Comparison of ENCODE assay signal across 8 mouse cellular contexts in the genomic region with DNA sequence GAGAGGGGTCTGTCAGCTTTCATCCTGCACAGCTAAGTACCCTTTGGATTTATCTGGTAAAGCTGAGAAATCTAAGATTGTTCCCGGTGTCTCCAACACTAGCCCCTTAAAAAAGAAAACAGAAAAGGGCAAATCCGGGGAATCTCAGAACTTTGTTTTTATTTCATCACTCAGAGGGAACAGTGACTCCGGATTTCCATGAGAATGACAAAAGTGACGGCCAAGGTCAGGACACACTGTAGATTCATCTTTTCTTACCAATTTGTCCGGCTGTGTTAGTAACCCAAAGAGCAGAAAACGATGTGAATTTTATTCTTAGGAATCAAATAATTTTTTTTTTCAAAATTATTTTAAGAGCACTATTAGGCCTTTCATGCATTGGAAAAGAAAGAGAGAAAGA. TPM values are rescaled to one million over a fixed set of nuclear protein-coding genes. Genes with fewer than 3 reads are reported as not detected.
DNase-seq lines count a peak whose midpoint lies in the region; ATAC-seq and TF ChIP-seq lines count a peak whose summit lies in the region.

No protein-coding gene starts in this region.

- no peak for DNase-seq in heart, adult 11 months
- no peak for DNase-seq in stomach, postnatal 0 days (ENCODE audit: low spot score)
- DNase-seq in ovary, postnatal 36 days (ENCODE audit: low spot score), result no peak
- DNase-seq in layer of hippocampus, adult 9-11 months, result no peak
- no peak for DNase-seq in gastrocnemius, postnatal 25 days

- no peak for TF ChIP-seq EP300 in stomach, postnatal 0 days (optimal IDR thresholded peaks at IDR 0.05)

- H3K9ac ChIP-seq in heart, embryonic 11.5 days (ENCODE audit: low read depth, low read length), result peak overlapping the region; percentile 84
- H3K9ac ChIP-seq in stomach, embryonic 15.5 days, result no peak overlapping the region
- no peak overlapping the region for H3K9ac ChIP-seq in stomach, postnatal 0 days (ENCODE audit: low read length)
- no peak overlapping the region; the same call in 1 of the 2 replicates for H3K9ac ChIP-seq in limb, embryonic 12.5 days (replicated peaks)

- H3K4me2 ChIP-seq in heart, embryonic 11.5 days, result peak overlapping the region; percentile 86
- peak overlapping the region; percentile 66; the same call in 1 of the 2 replicates for H3K4me2 ChIP-seq in stomach, embryonic 15.5 days
- H3K4me2 ChIP-seq in stomach, postnatal 0 days (replicated peaks; ENCODE audit: low read depth), result no peak overlapping the region
- peak overlapping the region; percentile 77; the same call in 1 of the 2 replicates for H3K4me2 ChIP-seq in limb, embryonic 12.5 days

- peak overlapping the region; percentile 94 for H3K27ac ChIP-seq in heart, embryonic 11.5 days (ENCODE audit: low read depth, low read length)
- no peak overlapping the region; the same call in 1 of the 2 replicates for H3K27ac ChIP-seq in stomach, embryonic 15.5 days
- no peak overlapping the region for H3K27ac ChIP-seq in stomach, postnatal 0 days (replicated peaks)
- no peak overlapping the region for H3K27ac ChIP-seq in limb, embryonic 12.5 days

- ATAC-seq in heart, embryonic 11.5 days (replicated peaks; ENCODE audit: insufficient number of reproducible peaks, low FRiP score, low TSS enrichment), result no peak
- no peak for ATAC-seq in stomach, embryonic 15.5 days (ENCODE audit: insufficient read depth, low FRiP score, low read depth)
- ATAC-seq in stomach, postnatal 0 days (ENCODE audit: low FRiP score, low TSS enrichment), result no peak
- no peak for ATAC-seq in limb, embryonic 12.5 days (ENCODE audit: insufficient number of reproducible peaks, insufficient read depth, low FRiP score, low TSS enrichment, low read depth)

- H3K27me3 ChIP-seq in heart, embryonic 11.5 days (ENCODE audit: control insufficient read depth, insufficient read depth, low read length), result no peaks in the 10 kb centered on the region
- H3K27me3 ChIP-seq in stomach, embryonic 15.5 days (replicated peaks), result no peaks in the 10 kb centered on the region
- no peaks in the 10 kb centered on the region for H3K27me3 ChIP-seq in stomach, postnatal 0 days (ENCODE audit: control insufficient read depth, insufficient read depth, low read length)
- no peaks in the 10 kb centered on the region for H3K27me3 ChIP-seq in limb, embryonic 12.5 days

- TF ChIP-seq CTCF in stomach, postnatal 0 days (IDR thresholded peaks at IDR 0.05; ENCODE audit: low read depth), result no peak

- no peaks in the 10 kb centered on the region for H3K9me3 ChIP-seq in heart, embryonic 11.5 days (replicated peaks; ENCODE audit: control insufficient read depth, low read length)
- no peaks in the 10 kb centered on the region for H3K9me3 ChIP-seq in stomach, embryonic 15.5 days
- no peaks in the 10 kb centered on the region for H3K9me3 ChIP-seq in stomach, postnatal 0 days (ENCODE audit: control insufficient read depth, low read length)
- no peaks in the 10 kb centered on the region for H3K9me3 ChIP-seq in limb, embryonic 12.5 days

- H3K4me3 ChIP-seq in heart, embryonic 11.5 days (ENCODE audit: low read depth, low read length), result no peak overlapping the region
- H3K4me3 ChIP-seq in stomach, embryonic 15.5 days (replicated peaks), result no peak overlapping the region
- no peak overlapping the region for H3K4me3 ChIP-seq in stomach, postnatal 0 days (ENCODE audit: low read depth, low read length)
- no peak overlapping the region for H3K4me3 ChIP-seq in limb, embryonic 12.5 days (replicated peaks)

- 0 out of 2 replicates have a peak, but pooled peaks cover 6% of the 10 kb centered on the region for H3K4me1 ChIP-seq in heart, embryonic 11.5 days (ENCODE audit: control insufficient read depth, insufficient read depth, low read length)
- H3K4me1 ChIP-seq in stomach, embryonic 15.5 days, result 0 out of 2 replicates have a peak, but pooled peaks cover 4% of the 10 kb centered on the region
- H3K4me1 ChIP-seq in stomach, postnatal 0 days (replicated peaks; ENCODE audit: control insufficient read depth, insufficient read depth), result no peaks in the 10 kb centered on the region
- H3K4me1 ChIP-seq in limb, embryonic 12.5 days (replicated peaks), result peaks cover 8% of the 10 kb centered on the region

- 63% methylated on average over 6 of the region's 6 CpGs for WGBS in heart, embryonic 11.5 days (ENCODE audit: insufficient replicate concordance)
- WGBS in stomach, embryonic 15.5 days, result 69% methylated on average over 6 of the region's 6 CpGs
- WGBS in stomach, postnatal 0 days, result 65% methylated on average over 6 of the region's 6 CpGs
- WGBS in limb, embryonic 12.5 days, result 87% methylated on average over 6 of the region's 6 CpGs

- H3K36me3 ChIP-seq in heart, embryonic 11.5 days (ENCODE audit: control insufficient read depth, insufficient read depth, low read length), result no peaks in the 10 kb centered on the region
- no peaks in the 10 kb centered on the region for H3K36me3 ChIP-seq in stomach, embryonic 15.5 days
- no peaks in the 10 kb centered on the region for H3K36me3 ChIP-seq in stomach, postnatal 0 days (ENCODE audit: control insufficient read depth, insufficient read depth, low read length)
- H3K36me3 ChIP-seq in limb, embryonic 12.5 days, result no peaks in the 10 kb centered on the region

RNA-seq across cellular contexts. Expression of a gene that starts 30.5 kb away (rescaled TPM):
- polyA plus RNA-seq in heart, embryonic 11.5 days (2014; fragmentation: Nextera tagmentation; extraction: Ambion mirVana), result 379 and 381 TPM in 2 replicates
- 375 and 402 TPM in 2 replicates for polyA plus RNA-seq in stomach, embryonic 15.5 days (2015; fragmentation: Nextera tagmentation; extraction: Ambion mirVana)
- 129 and 147 TPM in 2 replicates for polyA plus RNA-seq in stomach, postnatal 0 days (2015; fragmentation: Nextera tagmentation; extraction: Ambion mirVana)
- polyA plus RNA-seq in limb, embryonic 12.5 days (2016; fragmentation: Nextera tagmentation; extraction: Ambion mirVana), result 869 and 872 TPM in 2 replicates
- 100 to 1,000 TPM; 105 to 116 TPM for total RNA-seq in gastrocnemius, postnatal 25 days (2021)

RNA-seq across cellular contexts. Expression of a gene that starts 37.8 kb away (rescaled TPM):
- polyA plus RNA-seq in heart, embryonic 11.5 days (2014; fragmentation: Nextera tagmentation; extraction: Ambion mirVana), result 10.7 and 12.7 TPM in 2 replicates
- polyA plus RNA-seq in stomach, embryonic 15.5 days (2015; fragmentation: Nextera tagmentation; extraction: Ambion mirVana), result 6.3 and 6.9 TPM in 2 replicates
- 3.5 and 3.7 TPM in 2 replicates for polyA plus RNA-seq in stomach, postnatal 0 days (2015; fragmentation: Nextera tagmentation; extraction: Ambion mirVana)
- 4.7 and 7.1 TPM in 2 replicates for polyA plus RNA-seq in limb, embryonic 12.5 days (2016; fragmentation: Nextera tagmentation; extraction: Ambion mirVana)
- 10 to 100 TPM; 10.7 to 12.1 TPM for total RNA-seq in gastrocnemius, postnatal 25 days (2021)

RNA-seq across cellular contexts. Expression of a gene that starts 49.2 kb away (rescaled TPM):
- 174 and 178 TPM in 2 replicates for polyA plus RNA-seq in heart, embryonic 11.5 days (2014; fragmentation: Nextera tagmentation; extraction: Ambion mirVana)
- 134 and 137 TPM in 2 replicates for polyA plus RNA-seq in stomach, embryonic 15.5 days (2015; fragmentation: Nextera tagmentation; extraction: Ambion mirVana)
- 140 and 146 TPM in 2 replicates for polyA plus RNA-seq in stomach, postnatal 0 days (2015; fragmentation: Nextera tagmentation; extraction: Ambion mirVana)
- 124 and 132 TPM in 2 replicates for polyA plus RNA-seq in limb, embryonic 12.5 days (2016; fragmentation: Nextera tagmentation; extraction: Ambion mirVana)
- total RNA-seq in gastrocnemius, postnatal 25 days (2021), result 10 to 100 TPM; 30.1 to 32.9 TPM
